Mouse (Mus musculus) ES-Bruce4 (cell line): ENCODE results near the gene Cdk12.
A peak's percentile ranks its signal among the peaks of the same experiment; 100 is the strongest.

Experiments used
- CTCF ChIP-seq: IDR thresholded peaks from one replicate; pipeline ENCODE4 v1.8.1; 2011; ENCODE audit warnings: low read depth, low read length
- EP300 ChIP-seq: IDR thresholded peaks from 2 replicates; pipeline ENCODE4 v1.6.1; 2011; ENCODE audit warnings: low read depth, low read length; ENCODE audit not compliant: insufficient read depth
- POLR2A ChIP-seq: IDR thresholded peaks from one replicate; pipeline ENCODE4 v1.8.1; 2011; ENCODE audit warnings: low read length; ENCODE audit not compliant: insufficient read depth

GRCm38 (mm10) chr11:98296277-98296676 lies 93.4 kb downstream of the Cdk12 start:
- TF ChIP-seq CTCF (peak; percentile 33), POLR2A (no peak), EP300 (no peak)
